Mouse (Mus musculus) urinary bladder, postnatal 4 days (tissue): ENCODE data around the gene Cst3.

ENCODE experiments used
- DNase-seq, 2 experiments: peaks; one replicate each; pipeline ENCODE4 v3.0.0; 2021 to 2022; ENCODE audit warnings: low spot score in 2 of 2

The Cst3 gene

GRCm38 (mm10) chr2:148875335-148875811, at the start of gene Cst3:
Gene Cst3 (minus strand): TSS chr2:148875692.
- DNase-seq, result peak; percentile 92 to 95

DNA sequence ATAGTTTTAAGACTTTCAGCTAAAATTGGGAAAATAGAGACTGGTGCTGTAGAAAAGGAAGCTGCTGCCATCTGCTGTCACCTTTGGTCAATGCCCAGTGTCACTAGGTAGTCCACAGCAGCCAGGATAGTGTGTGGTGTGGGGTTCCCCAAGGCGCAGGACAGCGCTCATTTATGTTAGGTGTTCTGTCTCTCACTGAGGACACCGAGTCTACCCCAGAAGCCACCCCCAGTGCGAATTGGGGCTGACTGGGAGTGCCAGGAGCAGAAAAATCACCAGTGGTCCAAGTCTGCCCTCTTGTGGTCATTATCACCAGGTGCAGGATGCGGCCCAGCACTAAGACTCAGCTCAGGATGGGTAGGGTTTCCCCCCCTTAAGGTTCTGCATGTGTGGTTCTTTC, 26.8 kb upstream of the Cst3 start:
- DNase-seq, result peak in 1 of 2 experiments; percentile 39

DNA sequence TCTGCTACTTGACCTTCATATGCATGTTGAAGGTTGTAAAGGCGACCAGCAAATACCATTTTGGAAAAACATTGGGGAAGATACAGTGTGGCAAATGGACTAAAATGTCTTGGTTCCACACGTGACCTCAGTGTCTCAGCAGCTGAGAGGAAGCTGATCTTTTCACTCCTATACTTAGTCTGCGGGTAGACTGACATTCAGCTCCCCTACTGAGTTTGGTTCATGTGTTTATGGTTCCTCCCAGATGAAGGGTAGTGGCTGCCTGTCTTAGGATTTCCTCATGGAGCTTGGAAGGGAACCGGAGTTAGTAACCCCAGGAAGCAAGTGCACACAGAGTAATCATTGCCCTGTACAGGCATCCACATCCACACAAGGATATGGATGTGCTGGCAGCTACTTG, 24.8 kb upstream of the Cst3 start:
- DNase-seq, result no peak

GRCm38 (mm10) chr2:148896219-148896618, 20.7 kb upstream of the Cst3 start:
- no peak for DNase-seq

GRCm38 (mm10) chr2:148893107-148893506, 17.6 kb upstream of the Cst3 start:
- no peak for DNase-seq

DNA sequence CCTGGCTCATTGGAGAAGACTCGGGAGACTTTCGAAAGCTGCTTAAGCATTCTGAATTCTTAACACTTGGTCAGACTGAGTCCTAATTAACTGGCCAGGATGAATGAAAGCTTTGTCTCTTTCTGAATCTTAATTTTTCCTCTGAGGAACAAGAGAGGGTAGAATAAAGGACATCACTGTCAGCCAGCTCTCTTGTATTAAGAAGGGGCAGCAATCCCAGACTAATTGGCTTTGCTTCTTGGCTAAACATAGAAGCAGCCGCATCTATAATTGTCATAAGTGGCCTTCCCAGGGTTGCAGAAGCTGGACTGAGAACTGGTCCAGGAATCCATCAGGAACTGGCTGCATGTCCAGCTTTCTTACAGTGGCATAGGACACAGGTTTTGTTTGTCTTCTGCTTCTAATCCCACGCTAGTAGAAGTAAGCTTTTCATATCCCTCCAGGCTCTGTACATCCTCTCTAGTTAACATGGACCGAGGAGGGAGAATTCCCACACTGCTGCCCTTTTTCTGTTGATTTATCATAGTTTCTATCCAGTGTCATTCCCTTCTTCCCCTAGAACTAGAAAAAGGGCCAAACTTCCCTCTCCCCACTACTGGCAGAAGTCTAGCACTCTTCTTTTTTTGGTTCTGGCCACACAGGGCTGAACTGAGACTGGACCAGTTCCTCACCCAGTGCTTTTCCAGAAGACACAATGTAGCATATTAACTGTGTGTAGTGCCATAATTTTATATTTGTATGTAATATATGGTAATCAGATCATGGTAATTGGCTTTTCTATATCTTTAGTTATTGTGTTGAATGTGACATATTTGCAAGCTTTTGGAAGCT, 14.7 kb upstream of the Cst3 start:
- DNase-seq, result no peak

DNA sequence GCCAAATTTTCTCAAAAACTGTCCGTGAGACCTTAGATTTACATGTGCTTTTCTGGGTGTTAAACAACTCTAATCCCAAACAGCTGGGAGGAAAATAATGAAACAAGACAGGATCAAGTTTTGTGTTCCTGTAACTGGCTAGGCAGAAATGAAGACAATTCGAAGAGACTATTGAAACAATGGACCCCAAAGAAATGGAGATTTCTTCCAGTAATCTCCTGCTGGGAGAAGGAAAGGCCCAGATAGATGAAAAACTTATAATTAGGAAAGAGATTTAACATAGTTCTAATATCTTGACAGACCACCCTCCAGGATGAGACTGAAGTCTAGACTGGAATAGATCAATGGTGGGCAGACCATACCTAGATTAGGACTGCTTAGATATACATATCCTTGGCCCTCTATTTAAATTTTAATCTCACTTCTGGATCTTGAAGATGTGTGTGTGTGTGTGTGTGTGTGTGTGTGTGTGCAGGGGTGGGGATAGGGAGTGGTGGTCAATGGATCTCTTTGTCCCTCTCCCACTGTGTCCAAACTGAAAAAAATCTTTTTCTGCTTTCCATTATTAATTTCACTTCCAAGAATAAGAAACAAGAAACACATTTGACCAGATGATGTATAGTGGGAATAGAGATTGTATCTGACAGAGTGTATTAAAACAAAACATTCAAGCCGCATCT, 14.0 kb upstream of the Cst3 start:
- DNase-seq, result no peak

DNA sequence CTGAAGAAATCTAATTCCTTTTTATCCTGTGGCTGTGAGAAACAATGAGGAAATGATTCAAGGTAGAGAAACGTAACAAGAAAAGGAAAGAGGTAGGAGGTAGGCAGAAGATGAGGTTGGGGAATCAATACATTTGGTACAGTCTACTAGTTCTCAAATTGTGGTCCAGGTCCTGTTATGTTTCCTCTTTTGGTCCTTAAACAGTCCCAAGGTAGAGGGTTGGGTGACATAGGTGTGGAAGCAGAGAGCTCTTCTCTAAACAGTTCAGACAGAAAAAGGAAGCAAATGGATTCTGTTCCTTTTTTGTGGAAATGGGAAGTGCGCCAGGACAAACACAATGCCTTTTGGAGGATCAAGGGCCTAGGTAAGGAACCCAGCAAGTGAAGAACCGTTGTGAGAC, 13.4 kb upstream of the Cst3 start:
- DNase-seq, result no peak

- no peak for DNase-seq
Observed at GRCm38 (mm10) chr2:148884738-148885137, 9.2 kb upstream of the Cst3 start.

GRCm38 (mm10) chr2:148879199-148879598, 3.7 kb upstream of the Cst3 start:
- DNase-seq, result no peak

GRCm38 (mm10) chr2:148878641-148879130, 3.2 kb upstream of the Cst3 start:
- DNase-seq, result no peak

GRCm38 (mm10) chr2:148877016-148877770, 1.7 kb upstream of the Cst3 start:
- DNase-seq, result no peak

DNA sequence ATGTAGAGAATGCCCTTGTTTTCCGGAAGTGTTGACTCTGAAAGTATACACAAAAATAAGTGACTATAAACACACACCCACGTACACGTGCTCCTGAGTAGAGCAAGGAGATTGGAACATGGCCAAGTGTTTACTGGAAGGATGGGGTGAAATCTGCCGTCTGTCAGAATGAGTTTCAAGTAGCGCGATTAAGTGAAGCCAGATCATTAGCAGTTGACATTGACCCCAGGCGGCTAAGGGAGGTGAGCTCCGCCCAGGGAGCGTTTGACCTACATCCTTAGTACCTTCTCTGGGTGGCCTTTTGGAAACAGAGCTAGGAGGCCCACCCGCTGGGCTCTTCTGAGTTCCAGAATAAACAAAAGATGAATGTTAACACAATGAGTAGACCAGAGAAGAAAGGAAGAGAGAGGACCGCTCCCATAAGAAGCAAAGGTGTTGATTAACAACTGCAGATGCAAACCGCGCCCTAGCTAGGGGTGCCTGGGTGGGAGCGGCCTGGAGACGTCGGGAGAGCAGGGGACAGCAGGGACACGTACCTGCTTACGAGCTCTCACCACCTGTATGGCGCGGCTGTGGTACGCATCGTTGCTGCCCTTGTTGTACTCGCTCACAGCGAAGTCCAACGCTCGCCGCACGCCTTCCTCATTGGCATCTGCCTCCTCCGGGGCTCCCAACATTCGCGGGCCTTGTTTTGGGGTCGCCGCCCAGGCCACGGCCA, 716 bp downstream of the Cst3 start:
- DNase-seq, result no peak

DNA sequence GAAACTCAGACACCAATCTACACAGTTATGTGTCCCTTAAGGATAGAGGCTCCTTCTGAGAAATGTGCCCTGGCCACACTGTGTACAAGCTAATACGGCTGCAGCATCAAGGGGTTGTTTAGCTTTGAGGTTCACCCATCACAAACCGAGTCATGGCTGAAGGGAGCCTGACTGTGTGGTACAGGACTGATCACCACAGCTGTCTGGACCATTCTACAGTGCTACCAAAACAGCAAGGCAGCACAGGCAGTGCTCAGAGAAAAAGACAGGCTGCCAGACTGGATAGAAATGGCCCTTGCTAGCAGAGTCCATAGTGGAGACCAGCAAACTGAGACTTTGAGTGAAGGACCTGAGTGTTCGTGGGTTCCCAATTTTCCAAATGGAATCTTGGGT, 1.3 kb downstream of the Cst3 start:
- no peak for DNase-seq

- DNase-seq, result no peak
Observed at GRCm38 (mm10) chr2:148872860-148873259, 2.6 kb downstream of the Cst3 start.

DNA sequence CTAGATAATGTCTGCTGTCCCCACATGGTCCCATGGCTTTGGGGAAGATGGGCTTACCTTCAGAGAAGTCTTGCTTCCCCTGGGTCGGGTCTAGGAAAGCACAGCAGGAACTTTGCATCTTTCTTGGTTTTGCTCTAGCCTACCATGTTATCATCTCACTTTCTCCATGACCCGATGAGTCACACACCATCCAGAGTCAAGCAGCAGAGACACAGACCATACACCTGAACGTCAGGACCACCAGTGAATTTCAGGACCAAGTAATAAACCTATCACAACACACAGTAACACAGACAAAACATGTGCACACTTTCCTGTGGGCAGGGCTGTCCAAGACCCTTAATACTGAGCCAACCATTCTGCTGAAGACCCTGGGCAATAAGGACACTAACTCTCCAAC, 5.0 kb downstream of the Cst3 start:
- DNase-seq, result no peak

- DNase-seq, result no peak
Observed at GRCm38 (mm10) chr2:148868959-148869358, 6.5 kb downstream of the Cst3 start.

GRCm38 (mm10) chr2:148864966-148865365, 10.5 kb downstream of the Cst3 start, which contains the start of gene 9230104L09Rik:
Gene 9230104L09Rik (minus strand): TSS chr2:148865038.
- no peak for DNase-seq

GRCm38 (mm10) chr2:148861693-148862092, 13.8 kb downstream of the Cst3 start:
- DNase-seq, result no peak

DNA sequence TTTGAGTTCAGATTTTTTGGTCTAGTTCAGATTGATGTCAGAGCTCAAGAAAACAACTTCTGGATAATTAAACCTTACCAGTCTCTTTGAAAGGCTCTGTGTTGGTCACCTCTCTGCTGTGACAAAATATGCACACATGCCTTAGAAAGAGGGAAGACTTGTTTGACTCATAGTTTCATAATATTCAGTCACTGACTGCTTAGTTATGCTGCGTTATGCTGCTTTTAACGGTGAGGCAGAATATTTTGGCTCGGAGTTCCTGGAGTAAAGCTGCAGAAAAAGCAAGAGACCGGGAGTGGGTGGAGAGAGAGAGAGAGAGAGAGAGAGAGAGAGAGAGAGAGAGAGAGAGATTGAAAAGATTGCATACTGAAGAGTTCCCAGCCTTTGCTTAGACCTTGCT, 14.5 kb downstream of the Cst3 start:
- DNase-seq, result no peak

GRCm38 (mm10) chr2:148857506-148857905, 18.0 kb downstream of the Cst3 start:
- no peak for DNase-seq
